Mouse (Mus musculus): ENCODE measurements around the gene 1700015G11Rik. TPM values are rescaled to one million over a fixed set of nuclear protein-coding genes. Genes with fewer than 3 reads are reported as not detected.

The 1700015G11Rik gene
- total RNA-seq, 4 experiments from 2014 or later, result not detected

DNA sequence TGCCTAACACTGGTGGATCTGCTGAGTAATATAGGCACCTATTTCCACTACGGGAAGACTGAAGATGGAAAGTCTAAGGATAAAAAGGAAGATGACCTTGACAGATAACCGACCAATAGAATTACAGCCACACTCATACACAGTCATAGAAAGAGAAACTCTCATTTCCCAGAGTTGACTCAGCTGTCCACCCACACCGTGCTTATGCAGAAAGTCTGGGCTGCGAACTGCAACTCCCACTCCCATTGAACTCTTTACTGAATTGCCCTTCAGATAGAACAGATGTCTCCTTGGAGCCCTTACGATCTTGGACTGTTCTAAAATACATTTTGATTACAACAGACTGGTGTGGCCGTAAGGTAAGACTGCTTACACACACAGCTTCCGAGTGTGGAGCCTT, 50.8 kb downstream of the 1700015G11Rik start:
- peak; percentile 9 for DNase-seq

DNA sequence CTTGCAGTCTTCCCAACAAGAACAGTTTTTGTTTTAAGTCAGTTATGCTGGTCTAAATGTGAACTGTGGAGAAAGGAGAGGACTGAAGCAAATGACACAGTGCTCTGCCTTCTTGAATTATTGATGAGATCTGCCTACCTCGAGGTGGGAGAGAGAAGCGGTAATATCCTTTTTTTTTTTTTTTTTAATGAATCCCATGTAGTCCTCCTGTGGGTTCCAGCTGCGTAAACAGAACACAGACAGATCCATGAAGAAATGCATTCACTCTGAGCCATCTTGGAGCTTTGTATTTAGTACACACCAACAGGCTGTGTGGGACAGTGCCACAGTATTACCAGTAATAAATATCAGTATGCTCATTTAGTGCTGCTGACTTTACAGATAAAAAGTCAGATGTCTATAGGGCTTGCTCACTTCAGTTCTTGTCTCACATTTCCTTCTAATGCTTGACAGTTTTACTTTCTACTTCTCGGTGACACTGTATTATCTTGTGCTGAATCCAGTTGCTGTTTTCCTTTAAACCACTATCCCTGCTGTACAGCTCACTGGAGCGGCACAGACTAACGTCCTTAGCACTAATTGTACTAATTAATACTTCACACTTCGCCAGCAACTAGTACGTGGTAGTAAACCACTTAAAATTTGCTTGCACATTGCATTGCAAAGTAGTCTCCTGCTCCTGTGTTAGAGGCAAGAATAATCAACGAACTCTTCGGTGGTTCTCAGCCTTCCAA, 53.1 kb downstream of the 1700015G11Rik start:
- DNase-seq, result no peak

Other genes starting within 250 kb of the 1700015G11Rik start
- 10 to 100 TPM; 45.7 to 85.5 (median 58.7) TPM for gene Gas2, start 153.7 kb downstream of the 1700015G11Rik start, total RNA-seq (2022)
- 10 to 100 TPM; 10.5 to 16.5 (median 13.5) TPM for gene Fancf, start 153.5 kb downstream of the 1700015G11Rik start, total RNA-seq (2022)
- 10 to 100 TPM; 22.4 to 38.3 (median 30.2) TPM for gene Svip, start 9.7 kb downstream of the 1700015G11Rik start, total RNA-seq (2022)